Mouse (Mus musculus) heart, adult 18-20 months (tissue): ENCODE results near the gene Ube4b. TPM values are rescaled to one million over a fixed set of nuclear protein-coding genes. Genes with fewer than 3 reads are reported as not detected.
"Not testable (repeated sequence)": the region's sequence is repeated elsewhere in the genome, so short reads cannot be mapped to it uniquely, and the experiment has no call there.

ENCODE experiments used
- DNase-seq, 2 experiments: peaks; one replicate each; pipeline ENCODE4 v3.0.0; 2021 to 2022; ENCODE audit warnings: mixed read lengths in 1 of 2
- long read RNA-seq, 2 experiments: library from polyadenylated mRNA; stranded (forward); transcript quantifications; one replicate each; pipeline ENCODE4 v2.0.0; 2021
- total RNA-seq, 2 experiments: library from RNA; stranded (reverse); gene quantifications; 2 replicates each; pipeline ENCODE4 v1.2.3; 2021

Ube4b gene
- 10 to 100 TPM; 41.7 to 45.5 TPM for total RNA-seq
- long read RNA-seq, experiment 1, partial matches to known transcripts = 3 of 14 reads
- long read RNA-seq, experiment 1, other reads (novel, unspliced or antisense) = 7 of 14 reads
- long read RNA-seq, experiment 2, partial matches to known transcripts = 2 of 4 reads
- long read RNA-seq, experiment 2, other reads (novel, unspliced or antisense) = 1 of 4 reads

- peak; percentile 95 to 96 for DNase-seq
Observed at GRCm38 (mm10) chr4:149426325-149427199, at the start of gene Ube4b. Gene Ube4b (minus strand): TSS chr4:149426749.

DNA sequence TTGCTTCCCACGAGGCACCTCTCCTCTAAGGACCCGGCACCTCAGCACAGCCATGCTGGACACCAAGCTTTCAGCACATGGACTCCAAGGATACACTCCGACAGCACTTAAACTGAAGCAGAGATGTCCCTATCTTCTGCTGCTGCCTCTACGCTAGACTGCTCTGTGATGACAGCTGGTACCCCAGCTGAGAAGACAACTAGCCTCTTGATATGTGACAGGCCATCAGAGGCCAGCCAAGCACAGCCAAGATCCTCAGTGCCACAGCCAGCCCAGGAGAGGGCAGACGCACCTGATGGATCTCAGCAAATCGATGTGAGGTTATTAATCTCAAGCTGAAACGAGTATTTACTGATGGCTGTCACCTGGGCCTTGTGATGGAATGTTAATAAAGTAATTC, 48.5 kb upstream of the Ube4b start:
- DNase-seq = no peak

DNA sequence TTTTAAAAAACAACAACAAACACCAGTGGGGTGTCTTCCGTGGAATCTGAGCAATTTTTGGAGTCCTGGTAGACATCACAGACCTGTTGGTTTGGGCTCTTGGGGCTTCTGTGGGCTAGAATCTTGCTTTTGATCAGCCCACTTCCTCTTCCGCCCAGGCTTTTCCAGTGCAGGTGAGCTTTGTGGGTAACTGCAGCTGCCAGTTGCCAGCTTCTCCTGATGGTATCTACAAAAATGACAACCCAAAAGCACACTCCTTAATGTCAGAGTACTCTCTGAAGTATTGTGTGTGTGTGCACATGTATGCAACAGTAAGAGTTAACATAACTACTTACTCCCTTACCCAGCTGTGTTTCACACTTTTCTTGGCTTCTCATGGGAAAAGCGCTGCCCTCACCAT, 43.0 kb upstream of the Ube4b start:
- DNase-seq = no peak

DNA sequence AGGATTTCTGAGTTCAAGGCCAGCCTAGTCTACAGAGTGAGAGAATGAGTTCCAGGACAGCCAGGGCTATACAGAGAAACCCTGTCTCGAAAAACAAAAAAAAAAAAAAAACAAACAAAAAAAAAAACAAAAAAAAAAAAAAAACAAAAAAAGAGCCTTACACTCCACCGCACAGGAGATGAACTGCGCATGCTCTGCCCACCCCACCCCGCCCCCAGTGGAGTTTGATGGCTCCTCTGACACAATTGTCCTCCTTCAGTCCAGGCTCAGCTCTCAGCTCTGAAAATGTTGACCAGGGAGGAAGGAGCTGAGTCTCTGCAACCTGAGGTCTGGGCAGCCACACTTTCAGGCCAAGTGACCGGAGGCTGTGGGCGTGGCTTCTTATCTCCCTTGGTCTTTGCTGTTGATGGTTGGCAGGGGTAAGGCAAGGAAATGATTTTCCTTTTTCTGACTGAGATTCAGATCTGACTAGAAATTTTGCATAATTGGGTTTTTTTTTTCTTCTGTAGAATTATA, 36.9 kb upstream of the Ube4b start:
- DNase-seq = no peak

GRCm38 (mm10) chr4:149462305-149462971, 35.9 kb upstream of the Ube4b start:
- no peak for DNase-seq

DNA sequence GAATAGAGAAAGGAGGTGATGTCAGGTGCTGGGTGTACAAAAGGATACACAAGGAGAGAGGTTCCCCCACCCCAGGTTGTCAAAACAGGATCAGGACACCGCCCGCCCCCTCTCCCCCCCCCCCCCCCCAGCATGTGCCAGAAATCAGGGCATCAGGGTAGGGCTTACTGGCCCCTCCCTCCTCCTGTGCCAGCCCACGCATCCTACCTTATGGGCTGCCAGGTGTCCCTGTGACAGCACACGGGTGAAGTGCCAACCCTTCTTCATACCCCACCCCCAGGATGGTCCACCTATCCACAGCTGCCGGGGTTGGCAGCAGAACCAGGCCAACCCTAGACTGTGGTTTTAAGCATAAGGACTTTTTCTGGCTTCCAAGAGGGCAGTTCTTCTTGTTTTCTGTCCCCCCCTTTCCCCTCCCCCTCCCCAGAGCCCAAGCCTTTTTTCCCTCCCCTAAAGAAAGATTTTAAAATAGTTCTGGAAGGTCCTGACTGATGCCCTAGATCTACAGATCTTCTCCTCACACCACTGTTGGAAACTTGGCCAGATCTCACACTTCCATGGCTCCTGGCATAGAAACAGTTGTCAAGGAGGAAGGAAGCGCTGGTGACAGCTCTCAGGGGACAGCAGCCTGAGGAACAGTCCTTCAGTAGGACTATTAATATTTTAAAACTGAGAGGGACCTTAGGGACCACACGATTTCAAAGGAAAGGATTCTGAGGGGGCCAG, 35.2 kb upstream of the Ube4b start:
- peak; percentile 51 to 71 for DNase-seq

DNA sequence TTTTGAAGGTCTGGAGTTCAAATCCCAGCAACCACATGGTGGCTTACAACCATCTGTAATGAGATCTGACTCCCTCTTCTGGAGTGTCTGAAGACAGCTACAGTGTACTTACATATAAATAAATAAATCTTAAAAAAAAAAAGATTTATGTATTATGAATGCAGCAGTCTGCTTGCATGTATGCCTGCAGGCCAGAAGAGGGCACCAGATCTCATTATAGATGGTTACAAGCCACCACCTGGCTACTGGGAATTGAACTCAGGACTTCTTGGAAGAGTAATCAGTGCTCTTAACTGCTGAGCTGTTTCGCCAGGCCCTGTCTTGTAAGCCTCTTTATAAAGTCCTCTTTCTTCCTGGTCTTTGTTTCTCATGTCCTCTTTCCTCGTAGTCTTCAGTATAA, 33.9 kb upstream of the Ube4b start:
- DNase-seq = not testable (repeated sequence)

DNA sequence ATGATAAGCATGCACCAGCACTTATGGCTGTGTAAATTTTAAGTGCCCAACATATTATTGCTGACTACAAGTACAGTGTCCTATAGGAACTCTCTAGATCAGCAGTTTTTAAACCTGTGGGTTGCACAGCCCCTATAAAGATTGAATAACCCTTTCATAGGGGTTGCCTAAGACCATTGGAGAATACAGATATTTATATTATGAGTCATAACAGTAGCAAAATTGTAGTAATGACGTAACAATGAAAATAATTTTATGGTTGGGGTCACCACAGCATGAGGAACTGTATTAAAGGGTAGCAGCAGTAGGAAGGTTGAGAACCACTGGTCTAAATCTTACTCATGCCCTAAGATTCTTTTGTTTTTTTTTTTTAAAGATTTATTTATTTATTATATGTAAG, 32.9 kb upstream of the Ube4b start:
- no peak for DNase-seq

GRCm38 (mm10) chr4:149458526-149458925, 32.0 kb upstream of the Ube4b start:
- DNase-seq = peak in 1 of 2 experiments; percentile 19

DNA sequence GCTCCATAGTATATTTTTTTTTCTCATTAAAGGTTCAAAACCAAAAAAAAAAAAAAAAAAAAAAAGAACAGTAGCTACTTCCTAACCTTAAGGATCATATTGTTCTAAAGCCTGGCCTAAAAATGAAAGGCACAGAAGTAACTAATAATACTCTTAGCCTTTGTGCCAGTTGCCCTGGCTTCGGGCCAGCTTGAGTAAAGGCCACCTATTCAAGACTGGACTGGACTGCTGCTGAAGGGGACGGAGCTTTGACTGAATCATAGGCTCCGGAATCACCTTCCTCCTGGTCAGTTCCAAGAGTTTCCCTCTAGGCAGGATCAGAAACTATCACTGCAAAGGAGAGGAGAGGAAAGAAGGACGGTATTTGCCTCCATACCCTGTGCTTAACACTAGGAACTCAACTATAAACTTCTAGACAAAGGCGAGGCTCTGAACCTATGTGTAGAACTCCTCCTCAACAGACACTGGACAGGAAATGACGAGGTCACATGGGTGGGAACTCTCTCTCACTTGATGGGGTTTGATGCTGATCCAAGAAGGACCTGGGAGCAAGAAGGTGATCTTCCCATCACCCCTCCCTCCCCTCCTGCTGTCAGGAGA, 31.4 kb upstream of the Ube4b start:
- DNase-seq = peak; percentile 79 to 85

- not testable (repeated sequence) for DNase-seq
Observed at GRCm38 (mm10) chr4:149457163-149457562, 30.6 kb upstream of the Ube4b start.

- DNase-seq = peak in 1 of 2 experiments; percentile 76
Observed at GRCm38 (mm10) chr4:149454879-149455278, 28.3 kb upstream of the Ube4b start, which contains the start of gene Rbp7. Gene Rbp7 (minus strand): TSS chr4:149454978.

DNA sequence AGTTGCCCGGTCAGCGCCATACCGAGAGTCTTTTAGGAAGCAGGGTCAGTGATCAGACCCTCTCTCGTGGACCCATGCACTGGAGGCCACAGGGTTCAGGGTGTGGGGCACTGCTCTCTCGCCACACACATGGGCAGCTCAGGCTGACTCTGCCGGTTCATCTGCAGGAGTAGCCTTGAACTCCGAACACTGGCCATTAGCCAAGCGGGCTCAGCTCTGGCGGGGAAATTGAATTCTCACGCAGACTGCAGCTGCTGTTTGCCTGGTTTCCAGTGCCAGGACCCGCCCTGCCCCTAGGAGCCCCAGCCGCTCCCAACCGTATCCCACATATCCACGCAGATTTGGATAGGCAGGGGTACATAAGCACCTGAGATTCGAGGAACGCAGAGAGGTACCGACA, 27.7 kb upstream of the Ube4b start:
- DNase-seq = peak in 1 of 2 experiments; percentile 27

- peak; percentile 32 to 57 for DNase-seq
Observed at GRCm38 (mm10) chr4:149453656-149454055, 27.1 kb upstream of the Ube4b start.

DNA sequence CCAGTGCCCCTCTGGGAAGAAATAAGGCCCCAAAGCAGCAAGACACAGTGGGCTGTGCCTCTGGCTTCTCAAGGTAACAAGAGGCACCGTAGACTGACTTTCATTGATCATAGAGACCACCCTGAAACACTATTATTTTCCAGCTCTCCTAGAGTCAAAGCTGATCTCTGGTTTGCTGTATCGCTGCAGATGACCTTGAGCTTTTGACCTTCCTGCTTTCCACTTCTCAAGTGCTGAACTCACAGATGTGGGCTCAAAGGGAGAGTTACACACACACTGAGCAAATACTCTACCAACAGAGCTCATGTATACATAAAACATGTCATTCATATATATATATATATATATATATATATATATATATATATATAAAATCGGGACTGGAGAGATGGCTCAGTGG, 24.1 kb upstream of the Ube4b start:
- no peak for DNase-seq

DNA sequence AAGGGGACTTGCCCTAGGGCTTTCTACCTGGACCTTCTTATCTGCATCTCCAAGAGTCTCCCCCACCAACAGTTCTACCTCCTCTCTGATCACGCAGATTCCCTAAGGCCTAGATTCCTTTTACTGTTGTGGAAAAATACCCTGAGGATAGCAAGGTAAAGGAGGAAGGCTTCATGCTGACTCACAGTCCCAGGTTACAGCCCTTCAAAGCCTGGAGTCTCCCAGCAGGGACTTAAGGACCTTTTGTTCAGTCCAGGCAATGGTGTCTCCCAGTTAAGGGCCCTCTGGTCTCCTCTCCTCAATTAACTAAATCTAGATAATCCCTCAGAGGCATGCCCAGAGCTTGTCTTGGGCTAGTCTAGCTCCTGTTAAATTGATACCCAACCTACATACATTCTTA, 19.8 kb upstream of the Ube4b start:
- DNase-seq = no peak

DNA sequence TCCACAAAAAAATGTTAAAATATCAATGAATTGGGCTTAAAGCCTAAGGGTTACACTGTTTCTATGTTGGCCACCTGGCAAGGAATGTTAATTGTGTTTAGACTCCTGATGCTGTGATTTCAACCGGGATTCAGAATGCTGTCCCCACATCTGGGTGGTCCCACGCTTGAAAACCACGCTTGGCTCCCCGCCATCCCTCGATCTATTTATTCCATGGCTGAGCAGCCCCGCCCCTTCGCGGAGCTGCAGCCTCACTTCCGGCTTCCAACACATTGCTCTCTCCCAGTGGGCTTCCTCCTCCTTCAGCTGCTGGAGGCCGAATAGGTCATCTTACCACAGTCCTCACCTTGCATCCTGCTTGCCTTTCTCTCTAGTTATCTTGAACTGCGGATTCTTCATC, 19.3 kb upstream of the Ube4b start:
- peak; percentile 46 to 57 for DNase-seq

DNA sequence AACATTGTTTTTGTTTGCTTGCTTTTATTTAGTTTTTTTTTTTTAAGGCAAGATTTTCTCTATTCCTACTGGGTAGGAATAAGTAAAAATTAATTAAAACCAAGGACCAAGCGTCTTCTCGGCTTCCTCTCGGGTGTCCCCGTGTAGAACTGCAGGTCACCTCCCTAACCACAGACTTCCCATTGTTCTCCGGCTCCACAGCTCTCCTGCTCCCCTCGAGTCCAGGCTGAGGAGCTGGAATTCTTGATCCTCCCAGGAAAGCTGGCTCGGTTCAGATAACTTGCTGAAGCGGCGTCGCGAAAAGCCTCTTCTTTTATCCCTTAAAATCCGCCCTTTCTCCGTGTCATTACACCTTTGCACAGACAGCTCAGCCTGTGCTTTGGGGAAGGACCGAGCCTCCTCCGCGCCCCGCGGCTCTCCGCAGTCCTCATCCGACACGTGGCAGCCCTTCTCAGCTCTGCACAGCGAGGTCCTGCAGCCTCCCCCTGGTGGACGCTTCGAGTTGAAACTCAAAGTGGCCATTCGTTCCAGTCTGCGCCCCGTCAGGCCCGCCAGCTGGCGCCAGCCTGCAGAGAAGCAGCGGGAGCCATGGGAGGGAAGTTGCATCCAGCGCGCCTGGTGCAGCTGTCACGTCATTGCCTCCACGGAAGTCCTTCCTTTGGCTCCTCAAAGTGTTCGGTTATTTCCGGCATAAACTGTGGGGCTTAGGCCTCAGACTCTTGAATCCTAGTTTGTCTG, 18.6 kb upstream of the Ube4b start:
- peak; percentile 89 to 95 for DNase-seq

DNA sequence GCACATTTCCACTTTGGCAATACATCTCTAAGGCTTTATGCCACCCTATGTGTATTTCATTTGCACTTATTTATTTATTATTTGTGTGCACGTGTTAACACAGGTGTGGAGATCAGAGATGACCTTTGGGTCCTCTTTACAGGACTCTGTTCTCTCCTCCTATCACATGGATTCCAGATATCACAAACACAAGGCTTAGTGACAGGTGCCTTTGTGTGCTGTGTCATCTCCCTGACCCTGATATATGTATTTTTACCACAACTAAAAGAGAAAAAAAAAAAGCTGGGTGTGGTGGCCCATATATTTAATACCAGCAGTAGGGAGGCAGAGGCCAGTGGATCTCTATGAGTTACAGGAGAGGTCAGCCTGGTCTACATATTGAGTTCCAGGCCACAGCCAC, 17.9 kb upstream of the Ube4b start:
- no peak for DNase-seq

- peak; percentile 58 to 67 for DNase-seq
Observed at GRCm38 (mm10) chr4:149442436-149442835, 15.9 kb upstream of the Ube4b start.

- DNase-seq = no peak
Observed at GRCm38 (mm10) chr4:149440576-149440975, 14.0 kb upstream of the Ube4b start.
